Mouse (Mus musculus) 416B (cell line): ENCODE measurements around the gene Rbm47.

Source experiments
- DNase-seq: peaks from one replicate; pipeline ENCODE4 v3.0.0; 2011; ENCODE audit warnings: low read depth

The Rbm47 gene

DNA sequence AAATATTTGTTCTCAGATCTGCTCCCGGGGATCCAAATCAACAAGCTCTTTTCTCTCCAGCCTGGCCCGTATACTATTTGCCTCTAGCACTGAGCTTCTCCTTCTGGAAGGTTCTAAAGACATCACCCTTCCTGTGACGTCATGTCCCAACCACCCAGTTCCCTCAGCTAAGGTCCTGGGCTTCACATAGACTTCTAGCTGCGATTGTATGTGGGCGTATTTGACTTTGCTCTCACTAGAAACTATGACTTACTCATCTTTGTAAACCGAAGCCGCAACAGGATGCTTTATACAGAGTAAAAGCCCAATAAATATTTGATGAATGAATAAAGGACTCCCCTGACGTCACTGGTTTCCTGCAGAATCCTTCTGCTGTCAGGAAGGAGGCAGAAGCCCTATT lies 7.2 kb downstream of the Rbm47 start:
- DNase-seq = no peak

DNA sequence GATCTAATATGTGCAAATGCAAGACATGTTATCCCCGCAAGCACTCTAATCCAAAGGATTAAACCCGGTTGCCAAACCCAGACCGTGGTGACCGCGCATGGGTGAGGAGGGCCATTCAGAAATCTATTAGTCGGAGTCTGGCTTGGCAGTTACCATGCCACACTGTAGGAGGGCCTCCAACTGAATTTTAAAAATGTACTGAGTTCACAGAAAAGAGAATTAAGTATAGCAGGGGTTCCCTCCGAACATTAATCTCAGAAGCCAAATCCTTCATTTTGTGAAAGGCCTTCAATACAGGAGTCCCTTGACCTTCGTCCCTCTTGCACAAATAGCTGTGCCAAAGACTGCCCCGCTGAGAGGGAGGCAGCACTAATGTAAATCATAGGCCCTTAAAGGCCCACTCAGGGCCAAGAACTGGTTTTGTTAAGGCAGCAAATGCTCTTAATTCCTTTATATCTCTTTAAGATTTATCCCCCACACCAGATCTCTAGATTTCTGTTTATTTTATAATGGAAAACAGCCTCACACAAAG lies 16.4 kb downstream of the Rbm47 start:
- DNase-seq = no peak

DNA sequence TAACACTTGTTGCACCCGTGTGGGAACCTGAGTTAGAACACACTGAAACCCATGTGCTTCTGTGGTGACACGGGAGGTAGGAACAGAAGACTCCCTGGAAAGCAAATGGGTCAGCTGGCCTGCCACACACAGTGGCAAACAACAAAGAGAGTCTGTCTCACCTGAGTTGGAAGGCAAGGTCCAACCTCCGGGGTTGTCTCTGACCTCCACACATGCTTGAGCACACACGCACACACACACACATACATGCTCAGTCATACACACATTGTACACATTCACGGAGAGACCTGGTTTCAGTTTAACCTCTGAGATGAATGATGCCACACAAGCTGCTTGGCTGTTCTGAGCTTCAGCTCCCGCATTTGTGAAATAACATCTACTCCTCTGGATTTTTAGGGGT lies 18.3 kb downstream of the Rbm47 start:
- DNase-seq = no peak

DNA sequence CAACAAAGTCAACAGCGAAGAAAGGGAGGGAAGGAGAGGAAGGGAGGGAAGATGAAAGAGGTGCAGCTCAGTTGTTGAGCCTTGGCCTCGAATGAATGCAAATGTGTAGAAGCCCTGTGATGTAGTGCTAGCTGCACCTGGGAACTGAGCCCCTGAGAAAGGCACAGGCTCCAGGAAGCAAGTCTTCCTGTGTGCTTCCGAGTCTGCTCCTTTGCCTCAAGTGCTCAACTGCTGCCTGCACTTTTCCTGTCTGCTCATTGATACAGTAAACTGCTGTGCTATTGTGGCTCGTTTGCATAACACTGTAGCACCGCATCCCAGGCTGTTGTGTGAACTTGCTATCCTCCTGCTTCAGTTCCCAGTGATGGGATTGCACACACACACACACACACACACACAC lies 19.4 kb downstream of the Rbm47 start:
- DNase-seq = no peak

DNA sequence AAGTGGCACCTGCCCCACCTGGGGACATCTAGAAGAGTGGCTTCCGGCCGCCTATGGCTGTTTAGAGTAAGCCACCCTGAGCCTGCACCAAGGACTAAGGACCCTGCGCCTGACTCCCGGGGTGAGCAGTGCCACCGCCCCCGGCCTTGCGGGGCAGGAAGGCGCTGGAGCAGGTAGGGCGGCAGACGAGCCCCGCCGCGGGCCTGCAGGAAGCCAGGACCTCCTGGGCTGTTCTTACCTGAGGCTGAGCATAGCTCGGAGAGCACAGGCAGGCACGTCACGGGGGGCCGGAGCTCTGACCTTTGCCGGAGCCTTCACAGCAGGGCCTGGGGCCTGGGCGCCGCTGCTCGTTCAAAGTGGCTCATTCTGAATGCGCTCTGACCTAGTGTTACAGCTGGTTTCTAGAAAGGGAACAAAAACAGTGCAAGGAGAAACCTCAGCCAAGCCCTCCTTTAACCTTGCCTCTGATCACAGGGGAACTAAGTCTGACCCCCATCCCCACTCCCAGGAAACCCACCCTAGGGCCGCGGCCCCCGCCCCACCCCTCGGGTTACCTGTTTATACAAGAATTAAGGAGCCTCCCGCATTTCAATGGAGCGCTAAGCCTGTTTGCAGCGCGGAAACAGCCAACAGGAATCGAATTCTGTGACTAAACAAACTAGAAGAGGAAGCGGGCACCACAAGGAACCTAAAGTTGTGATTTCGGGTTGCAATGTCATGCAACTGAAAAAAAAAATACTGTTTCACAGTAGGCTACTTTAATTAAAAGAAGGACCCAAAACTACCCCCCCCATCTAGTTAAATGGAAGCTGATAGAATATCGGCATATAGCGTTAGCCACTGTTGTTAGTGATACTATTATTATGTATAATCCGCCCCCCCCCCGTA lies 21.4 kb downstream of the Rbm47 start:
- DNase-seq = peak; percentile 85

DNA sequence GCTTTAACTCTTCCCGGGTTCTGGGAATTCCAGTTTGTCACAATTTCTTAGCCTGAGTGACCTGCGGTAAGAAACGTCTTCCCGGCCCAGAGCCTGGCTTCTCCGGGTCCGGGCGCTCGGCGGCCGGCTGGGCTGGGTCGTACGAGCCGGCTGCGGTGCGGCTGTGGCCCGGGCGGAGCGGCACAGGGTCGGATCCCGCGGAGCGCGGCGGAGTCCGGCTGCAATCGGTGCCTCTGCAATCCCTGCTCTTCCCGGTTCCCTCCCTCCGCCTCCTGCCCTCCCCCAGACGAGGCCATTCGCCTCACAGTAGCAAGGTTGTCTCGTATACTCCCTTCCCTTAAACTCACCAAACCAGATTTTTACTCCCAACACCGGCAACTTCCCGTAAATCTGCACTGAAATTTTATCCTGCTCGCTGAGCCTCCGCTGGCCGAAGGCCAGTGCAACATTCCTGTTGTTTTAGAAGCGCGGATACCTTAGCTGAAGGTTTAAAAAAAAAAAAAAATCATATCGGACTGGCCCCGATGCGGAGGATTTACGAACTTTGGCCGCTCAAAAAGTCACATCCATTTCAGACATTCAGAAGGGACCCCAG lies 22.1 kb downstream of the Rbm47 start:
- peak; percentile 56 for DNase-seq

DNA sequence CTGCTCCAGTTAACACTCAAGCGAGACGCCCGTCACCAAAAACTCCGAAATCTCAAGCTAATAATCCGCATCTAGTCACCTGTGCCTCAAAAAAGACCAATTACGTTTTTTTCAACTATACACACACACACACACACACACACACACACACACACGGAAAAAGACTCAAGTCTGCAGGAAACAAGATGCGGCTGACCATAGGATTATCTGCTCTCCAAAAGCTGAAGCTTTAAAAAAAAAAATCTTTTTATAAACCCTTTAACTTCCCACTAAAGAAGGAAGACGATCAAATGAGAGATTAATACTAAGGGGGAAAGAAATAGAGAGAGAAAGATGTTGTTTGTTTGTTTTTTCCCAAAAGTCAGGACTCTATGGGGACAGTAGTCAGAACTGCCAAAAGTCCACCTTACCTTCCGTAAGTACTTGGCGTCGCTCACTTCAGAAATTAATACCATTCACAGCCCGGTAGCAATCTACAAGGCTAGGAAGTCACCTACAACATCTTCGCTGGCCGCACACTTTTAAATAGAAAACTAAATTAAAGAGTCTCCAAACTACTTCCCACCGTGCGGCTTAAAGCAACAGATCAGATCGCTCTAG lies 22.7 kb downstream of the Rbm47 start:
- DNase-seq = peak; percentile 77

DNA sequence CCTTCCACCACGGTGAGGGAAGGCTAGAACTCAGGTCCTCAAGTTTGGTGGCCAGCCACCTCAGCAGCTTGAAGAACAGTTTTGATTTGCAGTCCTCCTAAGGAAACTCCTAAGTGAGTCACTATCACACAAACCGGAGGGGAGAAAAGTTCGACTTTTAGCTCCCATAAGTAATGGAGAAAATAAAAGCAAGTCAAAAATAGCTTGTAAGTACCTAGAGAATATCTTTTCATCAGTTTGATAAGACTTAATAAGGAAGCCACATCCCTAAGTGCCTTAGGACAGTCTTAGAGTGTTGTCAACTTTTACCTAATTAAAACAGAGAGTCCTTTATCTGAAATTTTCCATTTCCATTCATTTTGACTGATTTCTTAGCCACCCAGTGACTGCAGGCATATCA lies 23.3 kb downstream of the Rbm47 start:
- peak; percentile 73 for DNase-seq

DNA sequence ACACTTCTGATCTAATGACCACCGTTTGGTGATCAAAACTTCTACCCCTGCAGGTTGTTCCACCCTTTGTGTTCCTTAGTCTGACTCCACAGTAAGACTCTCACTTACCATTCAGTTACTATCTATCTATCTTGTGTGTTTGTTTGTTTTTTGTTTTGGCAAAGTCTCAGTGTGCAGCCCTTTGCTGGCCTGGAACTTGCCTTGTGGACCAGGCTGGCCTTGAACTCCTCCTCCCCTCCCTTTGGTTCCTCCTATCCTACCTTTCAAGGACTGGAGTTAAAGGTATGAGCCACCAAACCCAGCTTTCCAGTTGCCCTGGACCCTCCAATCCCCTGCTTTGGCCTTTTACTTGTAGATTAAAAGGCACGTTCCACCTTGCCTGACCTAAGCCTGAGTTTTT lies 23.8 kb downstream of the Rbm47 start:
- DNase-seq = no peak

DNA sequence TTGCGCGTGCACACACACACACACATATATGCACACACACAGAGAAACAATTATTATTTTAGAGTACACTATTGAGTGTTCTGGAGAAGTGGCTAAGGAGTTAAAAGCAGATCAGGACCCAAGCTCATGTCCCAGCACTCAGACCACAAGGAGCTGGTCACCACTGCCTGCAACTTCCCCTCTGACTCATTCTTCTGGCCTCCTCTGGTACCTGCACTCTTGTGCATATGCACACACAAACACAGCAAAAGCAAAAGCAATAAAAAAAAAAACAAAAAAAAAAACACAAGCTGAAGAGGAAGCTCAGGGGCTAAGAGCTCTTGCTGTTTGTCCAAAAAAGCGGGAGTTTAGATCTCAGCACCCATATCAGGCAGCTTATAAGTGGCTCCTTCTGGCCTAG lies 25.6 kb downstream of the Rbm47 start:
- DNase-seq = peak; percentile 97

DNA sequence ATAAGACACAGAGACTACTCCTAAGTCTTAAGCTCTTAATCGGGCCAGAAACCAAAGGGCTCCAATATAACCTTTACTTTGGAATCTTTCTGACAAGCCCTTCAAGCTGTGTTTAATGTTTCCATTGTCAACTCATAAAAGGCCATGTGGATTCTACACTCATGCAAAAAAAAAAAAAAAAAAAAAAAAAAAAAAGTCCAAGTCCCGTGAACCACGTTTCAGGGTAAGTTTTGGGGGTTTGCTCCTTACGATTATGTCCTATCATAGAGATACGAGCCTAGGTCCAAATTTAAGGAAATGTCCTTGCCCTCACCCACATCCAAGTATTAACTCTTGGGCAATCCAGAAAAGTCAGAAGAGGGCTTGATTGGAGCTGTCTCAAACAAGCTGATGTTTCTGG lies 27.3 kb downstream of the Rbm47 start:
- no peak for DNase-seq

DNA sequence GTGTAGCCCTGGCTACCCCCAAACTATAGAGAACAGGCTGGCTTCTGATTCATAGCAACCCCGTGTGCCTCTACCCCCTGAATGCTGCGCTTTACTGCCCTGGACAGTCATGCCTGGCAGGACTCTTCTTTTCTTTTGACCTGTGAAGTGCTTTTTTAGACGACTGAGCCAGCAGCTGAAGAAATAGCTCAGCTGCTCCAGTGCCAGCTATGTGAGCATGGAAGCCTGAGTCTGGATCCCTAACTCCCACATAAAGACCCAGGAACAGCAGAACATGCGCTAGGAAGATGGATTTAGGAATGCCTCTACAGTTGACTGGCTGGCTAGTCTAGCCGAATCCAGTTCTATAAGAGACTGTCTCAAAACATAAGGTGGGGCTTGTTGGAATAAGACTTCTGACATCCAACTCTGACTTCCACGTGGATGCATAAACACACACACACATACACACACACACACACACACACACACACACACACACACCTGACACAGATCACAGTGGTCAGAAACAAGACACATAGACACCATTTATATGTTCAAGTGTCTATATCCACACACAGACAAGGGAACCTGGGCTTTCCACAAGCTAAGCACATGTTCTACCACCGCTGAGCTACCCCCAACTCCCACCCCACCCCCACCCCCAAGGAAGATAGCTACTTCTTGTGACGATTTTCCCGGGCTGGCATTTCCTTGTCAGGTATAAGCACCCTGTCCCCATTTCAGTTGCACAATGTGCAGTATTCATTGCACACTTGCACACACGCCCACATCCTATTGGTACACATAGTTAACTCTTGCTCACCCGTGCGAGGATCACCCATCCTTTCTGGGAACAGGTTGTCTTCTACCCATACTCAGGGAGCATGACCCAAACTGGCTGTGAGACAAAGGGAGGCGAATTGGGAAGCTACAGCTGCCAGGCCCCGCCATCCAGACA lies 29.6 kb downstream of the Rbm47 start:
- peak; percentile 46 for DNase-seq

DNA sequence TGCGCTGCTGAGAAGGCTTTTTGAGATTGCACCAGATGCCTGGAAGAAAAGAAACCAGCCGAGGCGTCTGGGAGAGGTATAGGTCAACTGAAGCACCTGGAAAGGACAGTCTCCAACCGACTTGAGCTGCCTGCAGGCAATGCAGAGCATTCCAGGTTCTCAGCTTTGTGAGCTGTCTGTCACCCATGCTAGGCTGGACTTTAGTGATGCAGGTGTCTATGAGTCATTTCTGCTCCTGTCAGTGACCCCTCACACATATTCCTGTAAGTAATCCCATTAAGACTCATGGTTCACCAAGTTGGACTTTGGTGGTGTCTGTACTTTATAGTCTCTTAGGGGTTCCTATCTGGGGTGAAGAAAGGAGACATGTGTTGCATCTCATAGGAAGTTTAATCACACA lies 31.4 kb downstream of the Rbm47 start:
- no peak for DNase-seq

DNA sequence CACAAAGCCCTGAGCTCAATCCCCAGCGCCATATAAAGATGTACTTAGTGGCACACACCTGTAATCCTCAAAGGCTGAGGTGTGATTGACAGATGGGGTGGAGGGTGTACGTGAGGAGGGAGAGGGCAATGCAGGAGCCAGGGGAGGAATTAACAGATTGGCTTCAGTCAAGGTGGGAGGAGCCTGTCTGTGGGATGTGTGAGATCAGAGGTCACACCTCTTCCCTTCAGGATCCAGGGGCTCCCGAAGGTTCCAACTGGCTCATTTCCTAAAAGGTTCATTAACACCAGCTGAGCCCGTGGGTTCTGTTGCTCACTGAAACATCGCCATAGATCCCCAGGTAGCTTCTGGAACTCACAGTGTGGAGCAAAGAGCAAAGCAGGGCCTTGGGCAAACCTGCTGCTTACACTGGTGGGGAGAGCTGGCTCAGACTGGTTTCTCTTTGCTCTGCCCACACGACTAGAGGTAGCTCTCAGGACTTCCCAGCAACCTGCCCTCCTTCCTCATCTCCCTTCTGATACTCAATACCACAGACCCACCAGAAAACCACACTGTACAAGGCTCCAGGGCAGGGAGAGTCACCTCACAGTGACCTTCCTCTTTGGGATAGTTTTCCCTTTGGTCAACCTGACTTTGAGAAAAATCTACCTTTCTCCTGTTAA lies 33.2 kb downstream of the Rbm47 start:
- peak; percentile 69 for DNase-seq

DNA sequence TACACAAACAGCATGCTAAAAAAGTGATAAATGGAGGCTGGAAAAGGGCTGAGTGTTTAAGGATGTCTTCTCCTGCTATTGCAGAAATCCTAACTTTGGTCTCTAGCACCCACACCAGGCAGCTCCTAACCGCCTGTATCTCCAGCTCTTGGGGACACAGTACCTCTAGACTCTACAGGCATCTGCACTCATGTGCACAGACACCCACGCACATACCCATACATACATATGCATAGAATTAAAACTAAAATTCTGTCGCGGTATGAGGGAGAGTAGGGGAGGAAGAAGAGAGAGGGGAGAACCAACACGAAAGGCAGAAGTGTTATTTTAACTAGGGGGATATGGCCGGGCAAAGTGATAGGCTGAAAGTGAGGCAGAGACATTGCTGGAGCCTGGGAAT lies 33.7 kb downstream of the Rbm47 start:
- no peak for DNase-seq

DNA sequence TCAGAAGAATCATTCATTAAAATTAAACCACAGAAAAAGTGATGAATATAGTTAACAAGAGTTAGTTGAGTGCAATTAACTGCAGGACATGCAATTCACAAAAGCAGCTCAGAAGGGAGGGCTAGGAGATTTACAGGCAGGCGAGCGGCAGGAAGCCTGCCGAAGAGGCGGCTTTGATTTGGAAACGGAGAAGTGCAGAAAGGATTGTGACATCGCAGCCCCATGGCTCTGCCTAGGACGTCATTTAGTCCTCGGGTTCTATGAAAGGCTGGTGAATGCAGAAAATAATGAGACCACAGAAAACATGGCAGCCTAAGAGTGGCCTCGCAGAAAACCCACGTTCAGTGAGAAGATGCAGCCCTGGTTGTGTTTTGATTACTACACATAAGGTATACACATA lies 34.3 kb downstream of the Rbm47 start:
- peak; percentile 63 for DNase-seq

DNA sequence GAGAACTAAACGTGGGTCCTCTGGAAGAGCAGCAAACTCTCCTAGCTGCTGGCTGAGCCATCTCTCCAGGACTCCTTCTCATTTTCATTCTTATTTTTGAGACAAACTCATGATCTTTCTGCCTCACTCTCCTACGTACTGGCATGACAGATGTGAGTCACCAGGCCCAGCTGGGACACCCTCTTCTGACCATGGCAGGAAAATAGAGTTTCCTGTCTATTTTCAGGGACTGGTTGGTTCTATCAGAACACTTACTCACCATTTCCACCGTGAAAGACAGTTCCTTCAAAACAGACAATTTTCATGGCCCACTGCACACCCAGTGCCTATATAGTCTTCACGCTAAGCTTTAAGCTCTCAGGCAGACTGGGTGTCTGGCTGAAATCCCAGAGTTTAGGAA lies 35.7 kb downstream of the Rbm47 start:
- peak; percentile 93 for DNase-seq

DNA sequence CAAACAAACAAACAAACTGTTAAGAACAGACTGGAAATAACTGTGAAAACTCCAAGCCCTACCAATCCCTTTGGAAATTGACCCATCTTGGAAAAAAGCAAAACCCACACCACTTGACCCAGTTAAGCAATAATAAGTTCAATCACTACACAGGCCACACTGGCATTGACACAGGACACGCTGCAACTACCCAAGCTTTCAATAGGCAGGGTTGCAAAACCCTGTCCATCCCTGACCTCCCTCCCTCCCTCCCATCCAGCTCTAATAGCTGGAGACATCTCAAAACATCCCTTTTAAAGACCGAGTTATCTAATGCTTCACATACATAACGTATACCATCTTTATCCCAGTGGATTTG lies 37.1 kb downstream of the Rbm47 start:
- DNase-seq = peak; percentile 36

DNA sequence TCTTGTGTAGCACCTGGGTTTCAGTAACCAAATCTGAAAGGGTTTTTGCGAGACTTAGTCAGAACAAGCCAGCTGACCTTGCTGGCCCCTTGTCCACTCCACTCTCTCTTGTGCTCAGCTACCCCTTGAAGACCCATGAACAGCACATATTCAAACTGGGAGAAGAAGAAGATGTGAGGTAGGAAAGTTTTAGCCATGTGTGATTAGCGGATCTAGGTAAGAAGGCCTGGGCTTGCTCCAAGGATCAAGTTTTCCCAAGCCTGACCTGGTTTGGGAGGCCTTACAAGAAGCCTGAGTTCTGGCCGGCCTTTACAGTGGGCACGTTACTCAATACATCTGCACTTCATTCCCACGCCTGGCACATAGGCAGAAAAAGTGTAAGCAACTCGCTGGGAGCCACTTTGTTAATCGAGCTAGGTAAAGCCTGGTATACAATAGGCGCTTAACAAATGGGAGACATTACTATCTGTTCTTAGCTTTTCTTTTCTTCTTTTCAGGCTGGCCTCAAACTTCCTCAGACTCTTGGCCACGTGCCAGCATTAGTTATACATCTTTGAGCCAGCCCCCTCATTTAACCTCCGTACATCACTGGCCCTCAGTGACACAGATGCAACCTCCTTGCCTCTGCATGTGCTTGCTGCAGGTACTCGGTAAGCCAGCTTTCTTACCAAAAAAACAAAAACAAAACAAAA lies 37.6 kb downstream of the Rbm47 start:
- DNase-seq = peak; percentile 63

DNA sequence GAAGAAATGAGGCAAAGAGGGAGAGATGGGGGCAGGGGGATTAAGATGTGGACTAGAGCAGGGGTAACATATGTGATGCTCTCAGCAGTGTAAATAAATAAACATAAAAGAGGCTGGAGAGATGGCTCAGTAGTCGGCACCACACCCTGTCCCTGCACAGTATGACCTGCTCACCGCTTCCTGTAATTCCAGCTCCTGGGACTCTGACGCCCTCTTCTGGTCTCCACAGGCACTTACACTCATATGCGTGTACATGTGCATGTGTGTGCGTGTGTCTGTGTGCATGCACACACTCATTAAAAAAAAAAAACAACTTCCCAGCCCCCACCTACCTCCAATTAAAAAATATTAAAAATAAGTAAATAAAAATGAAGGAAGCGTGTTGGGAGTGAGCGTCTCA lies 38.3 kb downstream of the Rbm47 start:
- DNase-seq = peak; percentile 60

DNA sequence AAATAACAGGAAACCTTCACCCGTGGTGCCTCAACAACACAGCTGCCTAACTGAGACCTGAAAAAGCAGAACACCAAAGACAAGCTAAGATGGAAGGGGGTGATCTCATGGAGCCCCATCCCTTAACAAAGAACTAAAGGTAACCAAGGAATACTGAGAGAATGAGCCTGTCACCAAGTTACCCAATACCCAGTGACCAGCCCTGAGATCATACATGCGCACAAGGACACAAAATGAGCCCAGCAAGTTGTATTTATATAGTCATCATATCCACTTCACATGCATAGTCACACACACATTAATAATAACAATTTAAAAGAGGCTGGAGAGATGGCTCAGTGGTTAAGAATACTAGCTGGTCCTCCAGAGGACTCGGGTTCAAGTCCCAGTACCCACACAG lies 44.0 kb downstream of the Rbm47 start:
- DNase-seq = no peak
